Mouse (Mus musculus) forebrain, embryonic 13.5 days (tissue): ENCODE measurements around the gene Prss12. TPM values are rescaled to one million over a fixed set of nuclear protein-coding genes. Genes with fewer than 3 reads are reported as not detected.

Experiments
- polyA plus RNA-seq: library from polyadenylated mRNA; unstranded; fragments of >200 nt; fragmentation: Nextera tagmentation; extraction: Ambion mirVana; gene quantifications from 2 replicates; pipeline ENCODE4 v1.2.1, GENCODE M21; 2015

Prss12 gene
- polyA plus RNA-seq, 1 experiment from 2014 or later: 1.4 TPM

Other genes with a start within 250 kb of the Prss12 start
- gene Synpo2, start 210.8 kb upstream of the Prss12 start, polyA plus RNA-seq: 0.55 and 0.72 TPM in 2 replicates
- gene Sec24d, start 179.5 kb upstream of the Prss12 start, polyA plus RNA-seq: 10.8 and 10.9 TPM in 2 replicates
- 33.0 and 33.7 TPM in 2 replicates for gene Mettl14, start 60.8 kb upstream of the Prss12 start, polyA plus RNA-seq
- gene Ndst3, start 243.9 kb downstream of the Prss12 start, polyA plus RNA-seq: 9.9 and 11.4 TPM in 2 replicates